Mouse (Mus musculus): ENCODE results near the gene Ifngr2. TPM values are rescaled to one million over a fixed set of nuclear protein-coding genes. Genes with fewer than 3 reads are reported as not detected.

Gene Ifngr2
- polyA plus RNA-seq (2015; fragmentation: Illumina TruSeq; extraction: RNeasy Lipid Tissue Mini Kit (QIAGEN cat#74804); ENCODE audit: low read depth, low replicate concordance), result 42.7 TPM

GRCm38 (mm10) chr16:91546836-91547741 is at the start of gene Ifngr2:
TSS of gene Ifngr2 (plus strand) at chr16:91547072.

GRCm38 (mm10) chr16:91597672-91598010 is 50.8 kb downstream of the Ifngr2 start, which contains the start of gene Tmem50b:
TSS of gene Tmem50b (minus strand) at chr16:91597800.

Other genes starting within 250 kb of the Ifngr2 start
- gene Ifnar2, start 174.3 kb upstream of the Ifngr2 start, polyA plus RNA-seq (2015; fragmentation: Illumina TruSeq; extraction: RNeasy Lipid Tissue Mini Kit (QIAGEN cat#74804); ENCODE audit: low read depth, low replicate concordance), result 25.9 TPM
- gene Gm21970, start 155.4 kb upstream of the Ifngr2 start, polyA plus RNA-seq (2015; fragmentation: Illumina TruSeq; extraction: RNeasy Lipid Tissue Mini Kit (QIAGEN cat#74804); ENCODE audit: low read depth, low replicate concordance), result not detected
- 12.1 TPM for gene Il10rb, start 140.9 kb upstream of the Ifngr2 start, polyA plus RNA-seq (2015; fragmentation: Illumina TruSeq; extraction: RNeasy Lipid Tissue Mini Kit (QIAGEN cat#74804); ENCODE audit: low read depth, low replicate concordance)
- gene Ifnar1, start 61.8 kb upstream of the Ifngr2 start, polyA plus RNA-seq (2015; fragmentation: Illumina TruSeq; extraction: RNeasy Lipid Tissue Mini Kit (QIAGEN cat#74804); ENCODE audit: low read depth, low replicate concordance), result 29.7 TPM
- 95.7 TPM for gene Tmem50b, start 50.7 kb downstream of the Ifngr2 start, polyA plus RNA-seq (2015; fragmentation: Illumina TruSeq; extraction: RNeasy Lipid Tissue Mini Kit (QIAGEN cat#74804); ENCODE audit: low read depth, low replicate concordance)
- gene Dnajc28, start 72.0 kb downstream of the Ifngr2 start, polyA plus RNA-seq (2015; fragmentation: Illumina TruSeq; extraction: RNeasy Lipid Tissue Mini Kit (QIAGEN cat#74804); ENCODE audit: low read depth, low replicate concordance), result 10.5 TPM
- 32.0 TPM for gene Gart, start 99.9 kb downstream of the Ifngr2 start, polyA plus RNA-seq (2015; fragmentation: Illumina TruSeq; extraction: RNeasy Lipid Tissue Mini Kit (QIAGEN cat#74804); ENCODE audit: low read depth, low replicate concordance)
- 204 TPM for gene Son, start 100.4 kb downstream of the Ifngr2 start, polyA plus RNA-seq (2015; fragmentation: Illumina TruSeq; extraction: RNeasy Lipid Tissue Mini Kit (QIAGEN cat#74804); ENCODE audit: low read depth, low replicate concordance)
- gene Donson, start 141.7 kb downstream of the Ifngr2 start, polyA plus RNA-seq (2015; fragmentation: Illumina TruSeq; extraction: RNeasy Lipid Tissue Mini Kit (QIAGEN cat#74804); ENCODE audit: low read depth, low replicate concordance), result 19.8 TPM
- 149 TPM for gene Cryzl1, start 181.9 kb downstream of the Ifngr2 start, polyA plus RNA-seq (2015; fragmentation: Illumina TruSeq; extraction: RNeasy Lipid Tissue Mini Kit (QIAGEN cat#74804); ENCODE audit: low read depth, low replicate concordance)
- 49.4 TPM for gene Itsn1, start 182.2 kb downstream of the Ifngr2 start, polyA plus RNA-seq (2015; fragmentation: Illumina TruSeq; extraction: RNeasy Lipid Tissue Mini Kit (QIAGEN cat#74804); ENCODE audit: low read depth, low replicate concordance)